Comparison of ENCODE assay signal across 8 mouse cellular contexts in genomic region chr12:86078553-86079201, GRCm38 (mm10). TPM values are rescaled to one million over a fixed set of nuclear protein-coding genes. Genes with fewer than 3 reads are reported as not detected.
A peak's percentile ranks its signal among the peaks of the same experiment; 100 is the strongest.
DNase-seq lines count a peak whose midpoint lies in the region; ATAC-seq lines count a peak whose summit lies in the region.

TSS of gene Tgfb3 (minus strand) at chr12:86079041.

- peak in 1 of 2 experiments; percentile 63 for DNase-seq in frontal cortex, adult 2 months (ENCODE audit: extremely low spot score in 1 of 2, low spot score in 1 of 2)
- no peak for DNase-seq in frontal cortex, postnatal 14 days (ENCODE audit: low spot score in 2 of 2)
- peak; percentile 84 for DNase-seq in adipocyte (ENCODE audit: low spot score)
- DNase-seq in layer of hippocampus, postnatal 25 days (ENCODE audit: extremely low spot score in 1 of 2, low spot score in 1 of 2) = peak in 1 of 2 experiments; percentile 33

- H3K9me3 ChIP-seq in embryonic facial prominence, embryonic 12.5 days = no peaks in the 10 kb centered on the region
- no peaks in the 10 kb centered on the region for H3K9me3 ChIP-seq in heart, embryonic 14.5 days (ENCODE audit: control insufficient read depth, low read length)
- no peaks in the 10 kb centered on the region for H3K9me3 ChIP-seq in stomach, embryonic 14.5 days (ENCODE audit: control insufficient read depth, low read depth, low read length)

- H3K4me2 ChIP-seq in embryonic facial prominence, embryonic 12.5 days (replicated peaks) = peak within 1 kb of the TSS; percentile 84
- peak within 1 kb of the TSS; percentile 74 for H3K4me2 ChIP-seq in heart, embryonic 14.5 days (ENCODE audit: low read length)
- peak within 1 kb of the TSS; percentile 48 for H3K4me2 ChIP-seq in stomach, embryonic 14.5 days (replicated peaks; ENCODE audit: low read depth, low read length)

- H3K36me3 ChIP-seq in embryonic facial prominence, embryonic 12.5 days = 0 out of 2 replicates have a peak, but pooled peaks cover 3% of the 10 kb centered on the region
- no peaks in the 10 kb centered on the region for H3K36me3 ChIP-seq in heart, embryonic 14.5 days (ENCODE audit: control insufficient read depth, insufficient read depth, low read length)
- no peaks in the 10 kb centered on the region for H3K36me3 ChIP-seq in macrophage (ENCODE audit: inconsistent target)
- no peaks in the 10 kb centered on the region for H3K36me3 ChIP-seq in stomach, embryonic 14.5 days (ENCODE audit: control insufficient read depth, insufficient read depth, low read length)

- ATAC-seq in embryonic facial prominence, embryonic 12.5 days (ENCODE audit: insufficient number of reproducible peaks, insufficient read depth, low FRiP score, low TSS enrichment) = peak; percentile 68
- peak; percentile 66 for ATAC-seq in heart, embryonic 14.5 days (ENCODE audit: insufficient number of reproducible peaks, insufficient read depth, low FRiP score, low read depth)
- peak; percentile 76 for ATAC-seq in stomach, embryonic 14.5 days (ENCODE audit: insufficient number of reproducible peaks, insufficient read depth, low FRiP score, low read depth)

- no peaks in the 10 kb centered on the region for H3K27me3 ChIP-seq in embryonic facial prominence, embryonic 12.5 days
- H3K27me3 ChIP-seq in heart, embryonic 14.5 days (ENCODE audit: control insufficient read depth, insufficient read depth, low read length) = no peaks in the 10 kb centered on the region
- no peaks in the 10 kb centered on the region for H3K27me3 ChIP-seq in stomach, embryonic 14.5 days (ENCODE audit: control insufficient read depth, insufficient read depth, low read length)

- peak within 1 kb of the TSS; percentile 96 for H3K27ac ChIP-seq in embryonic facial prominence, embryonic 12.5 days
- peak within 1 kb of the TSS; percentile 94 to 95 for H3K27ac ChIP-seq in heart, embryonic 14.5 days (replicated peaks in 1 of 2; ENCODE audit: control insufficient read depth in 1 of 2, insufficient read depth in 1 of 2, low read depth in 2 of 2, low read length in 2 of 2)
- H3K27ac ChIP-seq in macrophage = no peak within 1 kb of the TSS
- peak within 1 kb of the TSS; percentile 89 for H3K27ac ChIP-seq in stomach, embryonic 14.5 days (ENCODE audit: low read length)

- peaks cover 31% of the 10 kb centered on the region for H3K4me1 ChIP-seq in embryonic facial prominence, embryonic 12.5 days
- H3K4me1 ChIP-seq in heart, embryonic 14.5 days (ENCODE audit: control insufficient read depth in 2 of 2, insufficient read depth in 2 of 2, low read length in 2 of 2) = peaks cover 13 to 34% of the 10 kb centered on the region in 2 experiments
- peaks cover 15% of the 10 kb centered on the region for H3K4me1 ChIP-seq in stomach, embryonic 14.5 days (ENCODE audit: control insufficient read depth, insufficient read depth, low read length)

- H3K9ac ChIP-seq in embryonic facial prominence, embryonic 12.5 days = peak within 1 kb of the TSS; percentile 65
- peak within 1 kb of the TSS; percentile 78 for H3K9ac ChIP-seq in heart, embryonic 14.5 days (ENCODE audit: low read length)
- peak within 1 kb of the TSS; percentile 37 for H3K9ac ChIP-seq in stomach, embryonic 14.5 days (replicated peaks; ENCODE audit: low read depth, low read length)

- 0% methylated on average over 25 of the region's 25 CpGs for WGBS in embryonic facial prominence, embryonic 12.5 days
- under 1% methylated on average over 25 of the region's 25 CpGs for WGBS in heart, embryonic 14.5 days
- 13% methylated on average over 25 of the region's 25 CpGs for WGBS in macrophage (ENCODE audit: missing documents)
- under 1% methylated on average over 25 of the region's 25 CpGs for WGBS in stomach, embryonic 14.5 days

- peak within 1 kb of the TSS; percentile 50 for H3K4me3 ChIP-seq in embryonic facial prominence, embryonic 12.5 days
- peak within 1 kb of the TSS; percentile 51 to 72 for H3K4me3 ChIP-seq in heart, embryonic 14.5 days (ENCODE audit: control insufficient read depth in 1 of 2, insufficient read depth in 1 of 2, low read depth in 1 of 2, low read length in 2 of 2)
- H3K4me3 ChIP-seq in macrophage (ENCODE audit: inconsistent target) = peak within 1 kb of the TSS; percentile 38
- H3K4me3 ChIP-seq in stomach, embryonic 14.5 days (ENCODE audit: low read depth, low read length) = peak within 1 kb of the TSS; percentile 37

- H3K79me2 ChIP-seq in macrophage (ENCODE audit: inconsistent target) = no peaks in the 10 kb centered on the region

RNA-seq across cellular contexts. Expression of gene Tgfb3, which starts in this region (rescaled TPM):
- polyA plus RNA-seq in frontal cortex, adult 2 months (2012; rRNA removed) = 15.3 and 16.6 TPM in 2 replicates
- polyA plus RNA-seq in embryonic facial prominence, embryonic 12.5 days (2016; fragmentation: Nextera tagmentation; extraction: Ambion mirVana) = 42.9 and 43.9 TPM in 2 replicates
- polyA plus RNA-seq in heart, embryonic 14.5 days (2014; fragmentation: Nextera tagmentation; extraction: Ambion mirVana) = 14.7 and 15.1 TPM in 2 replicates
- total RNA-seq in layer of hippocampus, postnatal 25 days (2021) = 10 to 100 TPM; 13.5 to 14.8 TPM
- 10 to 100 TPM in 1 of 26 experiments, 1 to 10 TPM in 1, under 1 TPM in 6, not detected in 18; 0.16 to 11.5 (median 0.50) TPM for total RNA-seq in macrophage (2018; cell fraction: chromatin; rRNA removed)
- under 1 TPM in 25 of 26 experiments, not detected in 1; 0.03 to 0.43 (median 0.18) TPM for total RNA-seq in macrophage (2018; cell fraction: cytosol; rRNA removed)
- 1 to 10 TPM in 2 of 26 experiments, under 1 TPM in 15, not detected in 9; 0.12 to 2.1 (median 0.33) TPM for total RNA-seq in macrophage (2018; cell fraction: nucleus; rRNA removed)
- polyA plus RNA-seq in macrophage (2018) = 0.12 to 0.78 TPM (median 0.37 TPM) in 3 replicates
- 27.5 and 29.6 TPM in 2 replicates for polyA plus RNA-seq in stomach, embryonic 14.5 days (2014; fragmentation: Nextera tagmentation; extraction: Ambion mirVana)
